Mouse (Mus musculus) gastrocnemius, adult 18-20 months (tissue): ENCODE measurements around the gene Vps26a. TPM values are rescaled to one million over a fixed set of nuclear protein-coding genes. Genes with fewer than 3 reads are reported as not detected.

Experiments used
- DNase-seq: peaks from one replicate; pipeline ENCODE4 v3.0.0; 2021; ENCODE audit warnings: low spot score
- long read RNA-seq, 2 experiments: library from polyadenylated mRNA; stranded (forward); transcript quantifications; one replicate each; pipeline ENCODE4 v2.0.0; 2021
- total RNA-seq, 2 experiments: library from RNA; stranded (reverse); gene quantifications; 2 replicates each; pipeline ENCODE4 v1.2.3; 2021

Gene Vps26a
- total RNA-seq = 10 to 100 TPM; 27.5 to 30.4 TPM
- long read RNA-seq, experiment 1, transcript Vps26a-202 (9 exons, 2,597 nt) = major isoform, 66 of 75 reads
- long read RNA-seq, experiment 1, partial matches to known transcripts = 0 of 75 reads
- long read RNA-seq, experiment 1, other reads (novel, unspliced or antisense) = 9 of 75 reads
- long read RNA-seq, experiment 2, transcript Vps26a-202 (9 exons, 2,597 nt) = major isoform, 69 of 75 reads
- long read RNA-seq, experiment 2, partial matches to known transcripts = 0 of 75 reads
- long read RNA-seq, experiment 2, other reads (novel, unspliced or antisense) = 6 of 75 reads

GRCm38 (mm10) chr10:62486618-62487415 lies at the start of gene Vps26a:
TSS of gene Vps26a (minus strand) at chr10:62486805.
- peak; percentile 100 for DNase-seq

- no peak for DNase-seq
Measured at GRCm38 (mm10) chr10:62534509-62534908, 47.9 kb upstream of the Vps26a start.

GRCm38 (mm10) chr10:62532832-62533231 lies 46.2 kb upstream of the Vps26a start:
- DNase-seq = no peak

- DNase-seq = peak; percentile 56
Measured at GRCm38 (mm10) chr10:62530183-62530582, 43.6 kb upstream of the Vps26a start.

- DNase-seq = no peak
Measured at GRCm38 (mm10) chr10:62527351-62527750, 40.7 kb upstream of the Vps26a start, which contains the start of gene Srgn. TSS of gene Srgn (minus strand) at chr10:62527451.

GRCm38 (mm10) chr10:62522346-62522950 lies 35.8 kb upstream of the Vps26a start:
- DNase-seq = no peak

GRCm38 (mm10) chr10:62521763-62522162 lies 35.2 kb upstream of the Vps26a start:
- no peak for DNase-seq

- no peak for DNase-seq
Measured at GRCm38 (mm10) chr10:62520911-62521310, 34.3 kb upstream of the Vps26a start.

GRCm38 (mm10) chr10:62517511-62517910 lies 30.9 kb upstream of the Vps26a start:
- DNase-seq = no peak

- DNase-seq = no peak
Measured at GRCm38 (mm10) chr10:62512855-62513254, 26.2 kb upstream of the Vps26a start.

- no peak for DNase-seq
Measured at GRCm38 (mm10) chr10:62511528-62511927, 24.9 kb upstream of the Vps26a start.

GRCm38 (mm10) chr10:62509032-62509656 lies 22.5 kb upstream of the Vps26a start:
- DNase-seq = no peak

- peak; percentile 39 for DNase-seq
Measured at GRCm38 (mm10) chr10:62508459-62508858, 21.9 kb upstream of the Vps26a start.

- DNase-seq = peak; percentile 79
Measured at GRCm38 (mm10) chr10:62507591-62508308, 21.1 kb upstream of the Vps26a start.

GRCm38 (mm10) chr10:62507071-62507470 lies 20.5 kb upstream of the Vps26a start:
- no peak for DNase-seq

- no peak for DNase-seq
Measured at GRCm38 (mm10) chr10:62506019-62506556, 19.5 kb upstream of the Vps26a start.

- no peak for DNase-seq
Measured at GRCm38 (mm10) chr10:62505224-62505983, 18.8 kb upstream of the Vps26a start.

- no peak for DNase-seq
Measured at GRCm38 (mm10) chr10:62503836-62504628, 17.4 kb upstream of the Vps26a start.

- no peak for DNase-seq
Measured at GRCm38 (mm10) chr10:62503353-62503752, 16.7 kb upstream of the Vps26a start.
